Mouse (Mus musculus): ENCODE results near the gene Aoc2. TPM values are rescaled to one million over a fixed set of nuclear protein-coding genes. Genes with fewer than 3 reads are reported as not detected.

Gene Aoc2
- total and polyA plus RNA-seq, 2 experiments from 2014 or later = 0.87 to 4.4 TPM

DNA sequence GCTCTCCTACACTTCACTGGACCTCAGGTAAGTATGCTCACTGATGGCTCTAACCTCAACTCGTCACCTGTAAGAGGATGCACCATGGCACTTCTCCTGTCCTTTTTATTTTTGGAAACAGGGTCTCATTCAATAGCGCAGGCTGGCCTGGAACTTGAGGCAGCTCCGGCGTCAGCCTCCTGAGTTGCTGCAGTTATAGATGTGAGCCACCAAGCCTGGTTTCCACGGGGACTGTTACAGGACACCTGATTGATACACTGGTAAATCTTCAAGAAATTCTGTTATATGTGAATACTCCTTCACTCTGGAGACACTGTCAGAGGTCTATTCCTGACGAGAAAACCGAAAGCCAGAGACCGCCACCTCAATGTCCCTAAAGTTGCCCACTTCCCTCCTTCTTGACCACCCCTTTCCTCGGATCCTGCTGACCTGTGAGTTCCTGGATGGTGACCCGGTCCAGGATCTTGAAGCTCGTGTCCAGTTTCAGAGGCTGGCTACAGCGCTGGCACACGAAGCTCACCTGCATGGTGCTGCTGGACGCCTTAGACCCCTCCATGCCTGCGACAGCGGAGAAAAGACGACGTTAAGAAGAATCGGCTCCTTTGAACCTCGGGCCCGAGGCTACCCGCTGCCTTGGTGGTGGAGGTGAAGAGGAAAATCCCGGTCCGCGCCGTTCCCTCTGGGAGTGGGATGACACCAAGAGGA lies 23.4 kb upstream of the Aoc2 start:
- Histone ChIP-seq H3K4me3 (ENCODE audit: low read depth, low read length) (peak overlapping the region; percentile 90), H3K4me1 (ENCODE audit: insufficient read depth) (0 out of 2 replicates have a peak, but pooled peaks cover 13% of the 10 kb centered on the region), H3K9me3 (ENCODE audit: low read length) (no peaks in the 10 kb centered on the region), H3K27me3 (ENCODE audit: insufficient read depth, low read length) (no peaks in the 10 kb centered on the region), H3K36me3 (ENCODE audit: insufficient read depth) (peaks cover 11% of the 10 kb centered on the region), H3K9ac (peak overlapping the region; percentile 79), H3K27ac (ENCODE audit: low read depth, low read length) (peak overlapping the region; percentile 69), H3K4me2 (ENCODE audit: low read depth) (peak overlapping the region; percentile 96)
- ATAC-seq (no peak), DNase-seq (no peak)
- WGBS = 14% methylated on average over 26 of the region's 26 CpGs
- TF ChIP-seq CTCF (IDR thresholded peaks at IDR 0.05; ENCODE audit: low read depth) = no peak

- Histone ChIP-seq H3K27ac (ENCODE audit: low read depth, low read length) (peak within 1 kb of the TSS; percentile 69), H3K36me3 (ENCODE audit: insufficient read depth) (peaks cover 11% of the 10 kb centered on the region), H3K9me3 (ENCODE audit: low read length) (no peaks in the 10 kb centered on the region), H3K4me3 (ENCODE audit: low read depth, low read length) (peak within 1 kb of the TSS; percentile 90), H3K4me1 (ENCODE audit: insufficient read depth) (0 out of 2 replicates have a peak, but pooled peaks cover 13% of the 10 kb centered on the region), H3K4me2 (ENCODE audit: low read depth) (peak within 1 kb of the TSS; percentile 96), H3K27me3 (ENCODE audit: insufficient read depth, low read length) (no peaks in the 10 kb centered on the region), H3K9ac (peak within 1 kb of the TSS; percentile 79)
- peak; percentile 97 for TF ChIP-seq CTCF (IDR thresholded peaks at IDR 0.05; ENCODE audit: low read depth)
- WGBS = 9% methylated on average over 39 of the region's 39 CpGs
- ATAC-seq = peak; percentile 99
- DNase-seq = peak; percentile 95
Observed at GRCm38 (mm10) chr11:101302004-101302798, 22.7 kb upstream of the Aoc2 start, which contains the start of gene Becn1. Gene Becn1 (minus strand): TSS chr11:101302286.

GRCm38 (mm10) chr11:101307744-101308143 lies 17.1 kb upstream of the Aoc2 start:
- no peak for TF ChIP-seq CTCF (IDR thresholded peaks at IDR 0.05; ENCODE audit: low read depth)
- no peaks in the 10 kb centered on the region for H3K9me3 ChIP-seq (ENCODE audit: low read length)
- ATAC-seq = no peak

DNA sequence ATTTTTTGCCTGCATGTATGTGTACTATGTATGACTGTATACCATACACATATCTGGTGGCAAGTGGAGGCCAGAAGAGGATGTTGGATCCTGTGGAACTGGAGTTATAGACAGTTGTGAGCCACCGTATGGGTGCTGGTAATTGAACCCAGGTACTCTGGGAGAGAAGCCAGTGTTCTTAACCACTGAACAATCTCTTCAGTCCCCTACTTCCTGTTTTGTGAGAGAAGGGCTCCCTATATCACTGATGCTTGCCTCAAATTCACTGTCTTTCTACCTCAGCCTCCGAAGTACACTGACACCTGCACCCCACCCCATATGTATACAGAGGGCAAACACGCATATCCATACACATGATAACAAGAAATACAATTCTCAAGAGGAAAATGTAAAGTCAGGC lies 13.8 kb upstream of the Aoc2 start:
- H3K9ac ChIP-seq = no peak overlapping the region
- H3K27ac ChIP-seq (ENCODE audit: low read depth, low read length) = no peak overlapping the region
- no peaks in the 10 kb centered on the region for H3K4me1 ChIP-seq (ENCODE audit: insufficient read depth)
- ATAC-seq (no peak), DNase-seq (no peak)
- no peaks in the 10 kb centered on the region for H3K27me3 ChIP-seq (ENCODE audit: insufficient read depth, low read length)
- H3K4me3 ChIP-seq (ENCODE audit: low read depth, low read length) = no peak overlapping the region
- H3K9me3 ChIP-seq (ENCODE audit: low read length) = no peaks in the 10 kb centered on the region
- no peaks in the 10 kb centered on the region for H3K36me3 ChIP-seq (ENCODE audit: insufficient read depth)
- H3K4me2 ChIP-seq (ENCODE audit: low read depth) = no peak overlapping the region
- TF ChIP-seq CTCF (IDR thresholded peaks at IDR 0.05; ENCODE audit: low read depth) = no peak
- WGBS = 91% methylated on average over 3 of the region's 3 CpGs

More at GRCm38 (mm10) chr11:101307744-101308143, 17.1 kb upstream of the Aoc2 start:
- H3K27me3 ChIP-seq (ENCODE audit: insufficient read depth, low read length) = no peaks in the 10 kb centered on the region
- DNase-seq = no peak
- H3K4me3 ChIP-seq (ENCODE audit: low read depth, low read length) = no peak overlapping the region
- no peak overlapping the region for H3K4me2 ChIP-seq (ENCODE audit: low read depth)
- no peak overlapping the region for H3K27ac ChIP-seq (ENCODE audit: low read depth, low read length)
- WGBS = 45% methylated on average over 5 of the region's 5 CpGs
- no peak overlapping the region for H3K9ac ChIP-seq
- H3K4me1 ChIP-seq (ENCODE audit: insufficient read depth) = no peaks in the 10 kb centered on the region
- H3K36me3 ChIP-seq (ENCODE audit: insufficient read depth) = no peaks in the 10 kb centered on the region

- DNase-seq = no peak
- Histone ChIP-seq H3K36me3 (ENCODE audit: insufficient read depth) (no peaks in the 10 kb centered on the region), H3K27ac (ENCODE audit: low read depth, low read length) (no peak overlapping the region), H3K27me3 (ENCODE audit: insufficient read depth, low read length) (no peaks in the 10 kb centered on the region), H3K4me3 (ENCODE audit: low read depth, low read length) (no peak overlapping the region), H3K9ac (no peak overlapping the region), H3K9me3 (ENCODE audit: low read length) (no peaks in the 10 kb centered on the region), H3K4me1 (ENCODE audit: insufficient read depth) (peaks cover 5% of the 10 kb centered on the region; the same call in 1 of the 2 replicates), H3K4me2 (ENCODE audit: low read depth) (no peak overlapping the region)
- 71% methylated on average over 3 of the region's 3 CpGs for WGBS
- no peak for ATAC-seq
- no peak for TF ChIP-seq CTCF (IDR thresholded peaks at IDR 0.05; ENCODE audit: low read depth)
Observed at GRCm38 (mm10) chr11:101312150-101312549, 12.7 kb upstream of the Aoc2 start.

- WGBS = 100% methylated on average over 1 of the region's 1 CpGs
- no peaks in the 10 kb centered on the region for H3K27me3 ChIP-seq (ENCODE audit: insufficient read depth, low read length)
- H3K9ac ChIP-seq = no peak overlapping the region
- H3K4me1 ChIP-seq (ENCODE audit: insufficient read depth) = peaks cover 6% of the 10 kb centered on the region; the same call in 1 of the 2 replicates
- H3K4me2 ChIP-seq (ENCODE audit: low read depth) = no peak overlapping the region
- ATAC-seq = no peak
- H3K4me3 ChIP-seq (ENCODE audit: low read depth, low read length) = no peak overlapping the region
- H3K36me3 ChIP-seq (ENCODE audit: insufficient read depth) = peaks cover 9% of the 10 kb centered on the region
- DNase-seq = no peak
- no peaks in the 10 kb centered on the region for H3K9me3 ChIP-seq (ENCODE audit: low read length)
- no peak for TF ChIP-seq CTCF (IDR thresholded peaks at IDR 0.05; ENCODE audit: low read depth)
- no peak overlapping the region for H3K27ac ChIP-seq (ENCODE audit: low read depth, low read length)
Observed at GRCm38 (mm10) chr11:101314567-101314966, 10.3 kb upstream of the Aoc2 start.

All from forebrain, postnatal 0 days (tissue).